Mouse (Mus musculus) heart, adult 2 months (tissue): Measurements from ENCODE around the gene Snd1.

ENCODE experiments used
- CTCF ChIP-seq: fragments of 200-600 bp; IDR thresholded peaks from 2 replicates; pipeline ENCODE4 v1.8.1; 2022; ENCODE audit warnings: antibody characterized with exemption, mild to moderate bottlenecking, moderate library complexity
- POLR2A ChIP-seq: fragments of 200-500 bp; IDR thresholded peaks from 2 replicates; pipeline ENCODE4 v1.6.1; 2011; ENCODE audit warnings: mild to moderate bottlenecking, low read depth, low read length, control low read depth; ENCODE audit not compliant: insufficient read depth

DNA sequence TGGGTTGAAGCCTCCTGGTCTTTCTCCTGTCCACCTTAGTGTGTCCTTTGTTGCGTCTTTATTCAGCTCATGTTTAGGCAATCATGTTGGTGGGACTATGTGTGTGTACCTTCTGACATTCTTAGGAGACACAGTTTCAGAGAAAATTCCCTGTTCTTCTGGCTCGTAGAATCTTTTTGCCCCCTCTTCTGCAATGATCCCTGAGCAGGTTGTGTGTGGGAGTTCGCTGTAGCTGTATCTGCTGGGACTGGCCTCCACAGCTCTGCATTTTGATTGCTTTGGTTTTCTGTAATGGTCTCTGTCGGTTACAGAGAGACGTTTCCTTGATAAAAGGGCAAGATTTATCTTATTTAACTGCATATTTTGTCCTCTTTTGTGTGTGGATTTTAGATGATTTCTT is 122.3 kb downstream of the Snd1 start:
- TF ChIP-seq CTCF (no peak), POLR2A (no peak)
